Mouse (Mus musculus): ENCODE measurements at regions not wholly inside any gene's neighbourhood (a gene's known extent, or its start where the extent isn't known, plus 50 kb on each side); places are given as distances from the start of the nearest gene placed in this dataset. TPM values are rescaled to one million over a fixed set of nuclear protein-coding genes. Genes with fewer than 3 reads are reported as not detected.

- ATAC-seq (replicated peaks; ENCODE audit: low FRiP score) = no peak
- Histone ChIP-seq H3K9me3 (replicated peaks) (no peaks in the 10 kb centered on the region), H3K36me3 (no peaks in the 10 kb centered on the region), H3K9ac (no peak overlapping the region), H3K4me3 (replicated peaks) (no peak overlapping the region), H3K4me1 (no peaks in the 10 kb centered on the region), H3K27me3 (0 out of 2 replicates have a peak, but pooled peaks cover 6% of the 10 kb centered on the region), H3K4me2 (no peak overlapping the region), H3K27ac (no peak overlapping the region)
- 82% methylated on average over 3 of the region's 3 CpGs for WGBS
Measured at GRCm38 (mm10) chr8:34229477-34229876, 117.9 kb upstream of the Gm10131 start.

- no peak overlapping the region for H3K4me3 ChIP-seq (replicated peaks)
- no peak for ATAC-seq (replicated peaks; ENCODE audit: low FRiP score)
Measured at GRCm38 (mm10) chr8:34225011-34225890, 113.7 kb upstream of the Gm10131 start.

GRCm38 (mm10) chr8:34222187-34222586, 110.7 kb upstream of the Gm10131 start:
- H3K9me3 ChIP-seq (replicated peaks) = no peaks in the 10 kb centered on the region
- H3K9ac ChIP-seq = no peak overlapping the region
- H3K27me3 ChIP-seq = 0 out of 2 replicates have a peak, but pooled peaks cover 8% of the 10 kb centered on the region
- H3K4me3 ChIP-seq (replicated peaks) = no peak overlapping the region
- WGBS = 86% methylated on average over 6 of the region's 6 CpGs
- H3K4me1 ChIP-seq = no peaks in the 10 kb centered on the region
- no peak for ATAC-seq (replicated peaks; ENCODE audit: low FRiP score)
- H3K4me2 ChIP-seq = no peak overlapping the region
- H3K27ac ChIP-seq = no peak overlapping the region
- H3K36me3 ChIP-seq = no peaks in the 10 kb centered on the region

More at GRCm38 (mm10) chr8:34225011-34225890, 113.7 kb upstream of the Gm10131 start:
- H3K27ac ChIP-seq = no peak overlapping the region
- 0 out of 2 replicates have a peak, but pooled peaks cover 8% of the 10 kb centered on the region for H3K27me3 ChIP-seq
- no peak overlapping the region for H3K9ac ChIP-seq
- H3K36me3 ChIP-seq = no peaks in the 10 kb centered on the region
- H3K9me3 ChIP-seq (replicated peaks) = no peaks in the 10 kb centered on the region
- H3K4me2 ChIP-seq = no peak overlapping the region
- 49% methylated on average over 17 of the region's 17 CpGs for WGBS
- H3K4me1 ChIP-seq = no peaks in the 10 kb centered on the region

Small RNA genes in the stretch of these regions (microRNA-seq; reads per million reads assigned to microRNA genes)
- not detected for gene Gm23177
